Mouse (Mus musculus) right cerebral cortex, postnatal 36 days (tissue): ENCODE results near the gene Sec22c.

ENCODE experiments used
- DNase-seq, 2 experiments: peaks; one replicate each; pipeline ENCODE4 v3.0.0; 2022; ENCODE audit warnings: low spot score in 2 of 2, mixed read lengths in 1 of 2

Sec22c gene

GRCm38 (mm10) chr9:121694736-121695135, 10.6 kb downstream of the Sec22c start:
- no peak for DNase-seq

GRCm38 (mm10) chr9:121690734-121691133, 14.6 kb downstream of the Sec22c start:
- no peak for DNase-seq

- peak; percentile 59 to 66 for DNase-seq
Observed at GRCm38 (mm10) chr9:121690200-121690651, 15.1 kb downstream of the Sec22c start.

- DNase-seq = no peak
Observed at GRCm38 (mm10) chr9:121684702-121685101, 20.6 kb downstream of the Sec22c start.

- no peak for DNase-seq
Observed at GRCm38 (mm10) chr9:121682037-121682680, 23.1 kb downstream of the Sec22c start.

- DNase-seq = no peak
Observed at GRCm38 (mm10) chr9:121681191-121681590, 24.1 kb downstream of the Sec22c start.

- no peak for DNase-seq
Observed at GRCm38 (mm10) chr9:121679549-121679948, 25.7 kb downstream of the Sec22c start.

GRCm38 (mm10) chr9:121677476-121677875, 27.8 kb downstream of the Sec22c start:
- no peak for DNase-seq

- DNase-seq = no peak
Observed at GRCm38 (mm10) chr9:121677069-121677468, 28.2 kb downstream of the Sec22c start.

- no peak for DNase-seq
Observed at GRCm38 (mm10) chr9:121675556-121675955, 29.7 kb downstream of the Sec22c start.

GRCm38 (mm10) chr9:121675011-121675410, 30.3 kb downstream of the Sec22c start:
- DNase-seq = no peak

GRCm38 (mm10) chr9:121673716-121674115, 31.6 kb downstream of the Sec22c start:
- DNase-seq = no peak

- DNase-seq = no peak
Observed at GRCm38 (mm10) chr9:121672311-121672710, 33.0 kb downstream of the Sec22c start.

- no peak for DNase-seq
Observed at GRCm38 (mm10) chr9:121671300-121671699, 34.0 kb downstream of the Sec22c start.

GRCm38 (mm10) chr9:121669348-121669791, 35.9 kb downstream of the Sec22c start:
- no peak for DNase-seq

- DNase-seq = peak; percentile 44 to 45
Observed at GRCm38 (mm10) chr9:121667822-121668221, 37.5 kb downstream of the Sec22c start.

- DNase-seq = peak; percentile 45 to 52
Observed at GRCm38 (mm10) chr9:121666957-121667630, 38.2 kb downstream of the Sec22c start.

- peak; percentile 55 to 73 for DNase-seq
Observed at GRCm38 (mm10) chr9:121664104-121664503, 41.2 kb downstream of the Sec22c start.

GRCm38 (mm10) chr9:121663467-121663866, 41.8 kb downstream of the Sec22c start:
- peak in 1 of 2 experiments; percentile 50 for DNase-seq

GRCm38 (mm10) chr9:121659791-121660190, 45.5 kb downstream of the Sec22c start:
- no peak for DNase-seq

- DNase-seq = no peak
Observed at GRCm38 (mm10) chr9:121658248-121658647, 47.0 kb downstream of the Sec22c start.

- no peak for DNase-seq
Observed at GRCm38 (mm10) chr9:121657143-121657542, 48.1 kb downstream of the Sec22c start.

GRCm38 (mm10) chr9:121656322-121656721, 49.0 kb downstream of the Sec22c start:
- DNase-seq = no peak
